Mouse (Mus musculus): Measurements from ENCODE around the gene S100a2.

The S100a2 gene

GRCm38 (mm10) chr3:90615911-90616310 is 25.9 kb downstream of the S100a2 start:
- DNase-seq (ENCODE audit: low read depth) = no peak

GRCm38 (mm10) chr3:90617586-90617985 is 27.5 kb downstream of the S100a2 start:
- DNase-seq (ENCODE audit: low read depth) = no peak

GRCm38 (mm10) chr3:90621552-90621951 is 31.5 kb downstream of the S100a2 start:
- DNase-seq (ENCODE audit: low read depth) = no peak

GRCm38 (mm10) chr3:90623435-90624071 is 33.5 kb downstream of the S100a2 start:
- no peak for DNase-seq (ENCODE audit: low read depth)

GRCm38 (mm10) chr3:90625496-90625895 is 35.4 kb downstream of the S100a2 start:
- DNase-seq (ENCODE audit: low read depth) = no peak

GRCm38 (mm10) chr3:90626266-90627021 is 36.4 kb downstream of the S100a2 start:
- DNase-seq (ENCODE audit: low read depth) = no peak

- no peak for DNase-seq (ENCODE audit: low read depth)
These were observed 37.3 kb downstream of the S100a2 start for GRCm38 (mm10) chr3:90627366-90627765.

GRCm38 (mm10) chr3:90627807-90628206 is 37.8 kb downstream of the S100a2 start:
- DNase-seq (ENCODE audit: low read depth) = no peak

- no peak for DNase-seq (ENCODE audit: low read depth)
These were observed 39.3 kb downstream of the S100a2 start for GRCm38 (mm10) chr3:90629298-90629697.

GRCm38 (mm10) chr3:90631984-90632383 is 41.9 kb downstream of the S100a2 start:
- DNase-seq (ENCODE audit: low read depth) = no peak

GRCm38 (mm10) chr3:90638511-90639275 is 48.6 kb downstream of the S100a2 start:
- DNase-seq (ENCODE audit: low read depth) = no peak

GRCm38 (mm10) chr3:90639511-90640154 is 49.6 kb downstream of the S100a2 start:
- peak; percentile 41 for DNase-seq (ENCODE audit: low read depth)

GRCm38 (mm10) chr3:90640981-90641380 is 50.9 kb downstream of the S100a2 start:
- no peak for DNase-seq (ENCODE audit: low read depth)
